Mouse (Mus musculus) liver, embryonic 16.5 days (tissue): Measurements from ENCODE around the gene Serac1. TPM values are rescaled to one million over a fixed set of nuclear protein-coding genes. Genes with fewer than 3 reads are reported as not detected.

Source experiments
- ATAC-seq: fragments of 200-750 bp; cut with Nextera tagmentation; 2 replicates; pipeline ENCODE4 v1.8.0; 2017; ENCODE audit warnings: low read depth, mild to moderate bottlenecking, moderate number of reproducible peaks, moderate library complexity
- H3K27ac ChIP-seq: fragments of 300-500 bp; sonication (generic); 2 replicates; pipeline ENCODE4 v1.5.1; 2014; ENCODE audit warnings: mild to moderate bottlenecking, low read length
- H3K27me3 ChIP-seq: fragments of 300-500 bp; sonication (generic); 2 replicates; pipeline ENCODE4 v1.6.1; 2014; ENCODE audit warnings: low read depth, low read length, mixed read lengths; ENCODE audit not compliant: control insufficient read depth, insufficient read depth
- H3K36me3 ChIP-seq: fragments of 300-500 bp; sonication (generic); 2 replicates; pipeline ENCODE4 v1.6.1; 2014; ENCODE audit warnings: mild to moderate bottlenecking; ENCODE audit not compliant: control insufficient read depth, insufficient read depth
- H3K4me1 ChIP-seq: fragments of 300-500 bp; sonication (generic); 2 replicates; pipeline ENCODE4 v1.6.1; 2014; ENCODE audit warnings: low read depth, low read length, mixed read lengths; ENCODE audit not compliant: control insufficient read depth
- H3K4me2 ChIP-seq: fragments of 300-500 bp; sonication (generic); 2 replicates; pipeline ENCODE4 v1.6.1; 2014; ENCODE audit warnings: low read depth, low read length, mixed read lengths
- H3K4me3 ChIP-seq: fragments of 300-500 bp; sonication (generic); 2 replicates; pipeline ENCODE4 v1.5.1; 2014; ENCODE audit warnings: low read depth, mild to moderate bottlenecking, low read length
- H3K9ac ChIP-seq: fragments of 300-500 bp; sonication (generic); 2 replicates; pipeline ENCODE4 v1.6.1; 2014; ENCODE audit warnings: low read depth, low read length
- H3K9me3 ChIP-seq: fragments of 300-500 bp; sonication (generic); replicated peaks from 2 replicates; pipeline ENCODE4 v1.6.1; 2016; ENCODE audit warnings: low read length; ENCODE audit not compliant: control insufficient read depth
- WGBS: fragments of 180-500 bp; shearing (Covaris S2); extraction: QIAGEN DNeasy Blood & Tissue Kit; methylation state at CpG from one replicate; pipeline ENCODE4 v1.1.7; 2014; ENCODE audit not compliant: insufficient replicate concordance; 5-methylcytosine and 5-hydroxymethylcytosine counted together
- polyA plus RNA-seq: library from polyadenylated mRNA; unstranded; fragments of >200 nt; fragmentation: Nextera tagmentation; extraction: Ambion mirVana; gene quantifications from 2 replicates; pipeline ENCODE4 v1.2.1, GENCODE M21; 2015

Serac1 gene
- polyA plus RNA-seq, 1 experiment from 2014 or later: 1.0 TPM

GRCm38 (mm10) chr17:6005246-6005637 is 74.3 kb downstream of the Serac1 start:
- Histone ChIP-seq H3K9ac (no peak overlapping the region), H3K27ac (no peak overlapping the region), H3K4me3 (no peak overlapping the region), H3K36me3 (no peaks in the 10 kb centered on the region), H3K9me3 (no peaks in the 10 kb centered on the region), H3K27me3 (no peaks in the 10 kb centered on the region), H3K4me1 (peaks cover 9% of the 10 kb centered on the region), H3K4me2 (no peak overlapping the region)
- WGBS: 16% methylated on average over 14 of the region's 14 CpGs
- ATAC-seq: peak; percentile 67

- Histone ChIP-seq H3K27me3 (no peaks in the 10 kb centered on the region), H3K36me3 (no peaks in the 10 kb centered on the region), H3K9ac (no peak overlapping the region), H3K27ac (no peak overlapping the region), H3K4me3 (no peak overlapping the region), H3K4me2 (no peak overlapping the region), H3K9me3 (no peaks in the 10 kb centered on the region), H3K4me1 (peaks cover 9% of the 10 kb centered on the region)
- 38% methylated on average over 6 of the region's 6 CpGs for WGBS
- no peak for ATAC-seq
Measured at GRCm38 (mm10) chr17:6003661-6004060, 75.9 kb downstream of the Serac1 start.

GRCm38 (mm10) chr17:6002563-6002962 is 77.0 kb downstream of the Serac1 start:
- Histone ChIP-seq H3K27ac (no peak overlapping the region), H3K9me3 (no peaks in the 10 kb centered on the region), H3K4me2 (no peak overlapping the region), H3K27me3 (no peaks in the 10 kb centered on the region), H3K9ac (no peak overlapping the region), H3K4me1 (peaks cover 9% of the 10 kb centered on the region), H3K4me3 (no peak overlapping the region), H3K36me3 (no peaks in the 10 kb centered on the region)
- no peak for ATAC-seq
- 69% methylated on average over 6 of the region's 6 CpGs for WGBS

DNA sequence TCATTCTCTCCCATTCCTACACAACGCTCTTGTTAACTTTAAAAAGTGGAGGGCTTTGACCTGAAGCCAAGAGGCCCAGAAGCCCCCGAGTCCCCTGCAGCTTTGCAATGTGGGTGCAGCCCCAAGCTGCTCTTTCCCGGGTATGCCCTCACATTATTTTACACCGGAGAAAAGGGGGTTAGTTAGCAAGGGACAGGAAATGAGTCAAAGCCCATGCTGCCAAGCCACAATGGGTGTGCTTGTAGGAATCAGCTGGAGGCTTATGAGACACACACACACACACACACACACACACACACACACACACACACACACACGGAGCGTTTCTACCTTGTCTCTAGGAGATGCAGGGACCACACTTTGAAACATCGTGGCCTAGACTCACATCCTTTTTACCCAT is 77.7 kb downstream of the Serac1 start:
- H3K27me3 ChIP-seq: no peaks in the 10 kb centered on the region
- H3K4me3 ChIP-seq: no peak overlapping the region
- ATAC-seq: no peak
- H3K36me3 ChIP-seq: no peaks in the 10 kb centered on the region
- peaks cover 9% of the 10 kb centered on the region for H3K4me1 ChIP-seq
- no peak overlapping the region for H3K4me2 ChIP-seq
- H3K9me3 ChIP-seq: no peaks in the 10 kb centered on the region
- H3K9ac ChIP-seq: no peak overlapping the region
- H3K27ac ChIP-seq: no peak overlapping the region
- 37% methylated on average over 7 of the region's 7 CpGs for WGBS

DNA sequence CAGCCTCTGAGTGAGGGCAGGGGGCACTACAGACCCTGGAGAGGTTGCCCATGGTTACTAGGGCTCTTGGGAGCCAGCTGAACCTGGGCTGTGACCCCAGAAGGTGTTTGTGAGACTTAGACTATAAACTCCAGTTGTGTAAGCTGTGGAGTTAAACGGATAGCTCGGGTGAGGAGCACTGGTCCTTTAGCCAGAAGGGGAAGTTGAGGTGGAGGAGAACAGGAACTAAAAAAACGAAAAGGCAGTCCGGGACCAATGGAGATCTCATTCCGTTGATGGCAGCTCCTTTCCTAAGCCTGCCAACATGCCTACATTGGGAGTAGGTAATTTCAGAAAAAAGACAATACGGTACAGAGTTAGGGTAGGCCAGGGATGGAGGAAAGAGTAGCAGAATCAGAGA is 78.2 kb downstream of the Serac1 start:
- peaks cover 9% of the 10 kb centered on the region for H3K4me1 ChIP-seq
- 30% methylated on average over 6 of the region's 6 CpGs for WGBS

GRCm38 (mm10) chr17:6000864-6001319 is 78.6 kb downstream of the Serac1 start:
- Histone ChIP-seq H3K27ac (no peak overlapping the region), H3K4me1 (peaks cover 7% of the 10 kb centered on the region), H3K4me2 (no peak overlapping the region), H3K4me3 (no peak overlapping the region), H3K27me3 (no peaks in the 10 kb centered on the region), H3K36me3 (no peaks in the 10 kb centered on the region), H3K9ac (no peak overlapping the region), H3K9me3 (no peaks in the 10 kb centered on the region)
- ATAC-seq: no peak
- 67% methylated on average over 8 of the region's 8 CpGs for WGBS

More for the DNA sequence above, 78.2 kb downstream of the Serac1 start:
- H3K4me2 ChIP-seq: no peak overlapping the region
- ATAC-seq: no peak
- no peak overlapping the region for H3K4me3 ChIP-seq
- no peaks in the 10 kb centered on the region for H3K9me3 ChIP-seq
- no peak overlapping the region for H3K9ac ChIP-seq
- H3K27ac ChIP-seq: no peak overlapping the region
- no peaks in the 10 kb centered on the region for H3K27me3 ChIP-seq
- H3K36me3 ChIP-seq: no peaks in the 10 kb centered on the region

DNA sequence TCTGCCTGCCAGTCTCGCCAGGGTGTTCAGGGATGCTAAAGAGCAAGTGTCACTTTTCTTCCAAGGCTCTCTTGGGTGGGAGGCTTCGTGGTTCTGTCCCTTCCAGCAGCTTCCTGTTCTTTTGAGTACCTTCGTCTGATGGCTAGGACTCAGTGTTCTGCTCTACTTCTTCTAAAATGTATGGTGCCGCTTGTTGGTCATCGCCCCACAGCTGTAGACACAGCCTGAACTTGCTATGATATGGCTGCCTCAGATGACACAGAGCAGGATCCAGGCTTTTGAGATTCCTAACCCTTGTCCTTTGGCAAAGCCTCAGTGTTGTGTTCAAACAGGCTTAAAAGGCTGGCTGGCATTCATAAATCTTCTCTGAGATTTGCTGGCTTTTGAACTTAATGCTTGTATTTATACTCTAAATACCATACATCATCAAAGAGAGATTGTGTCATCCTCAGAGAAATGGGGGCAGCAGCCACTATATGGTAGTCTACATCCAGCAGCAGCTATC is 80.5 kb downstream of the Serac1 start:
- H3K4me2 ChIP-seq: no peak overlapping the region
- H3K4me1 ChIP-seq: no peaks in the 10 kb centered on the region
- H3K9me3 ChIP-seq: no peaks in the 10 kb centered on the region
- WGBS: 42% methylated on average over 5 of the region's 5 CpGs
- H3K9ac ChIP-seq: no peak overlapping the region
- ATAC-seq: no peak
- H3K27ac ChIP-seq: no peak overlapping the region
- no peak overlapping the region for H3K4me3 ChIP-seq
- H3K36me3 ChIP-seq: no peaks in the 10 kb centered on the region
- H3K27me3 ChIP-seq: no peaks in the 10 kb centered on the region

GRCm38 (mm10) chr17:5998235-5998500 is 81.4 kb downstream of the Serac1 start:
- Histone ChIP-seq H3K9me3 (no peaks in the 10 kb centered on the region), H3K9ac (no peak overlapping the region), H3K27ac (no peak overlapping the region), H3K4me3 (no peak overlapping the region), H3K4me1 (no peaks in the 10 kb centered on the region), H3K36me3 (no peaks in the 10 kb centered on the region), H3K27me3 (no peaks in the 10 kb centered on the region), H3K4me2 (no peak overlapping the region)
- ATAC-seq: no peak

- WGBS: 60% methylated on average over 16 of the region's 16 CpGs
- no peak overlapping the region for H3K9ac ChIP-seq
- no peak overlapping the region for H3K4me2 ChIP-seq
- no peak for ATAC-seq
- no peaks in the 10 kb centered on the region for H3K9me3 ChIP-seq
- H3K36me3 ChIP-seq: no peaks in the 10 kb centered on the region
- H3K27ac ChIP-seq: no peak overlapping the region
- H3K27me3 ChIP-seq: no peaks in the 10 kb centered on the region
- H3K4me3 ChIP-seq: no peak overlapping the region
- no peaks in the 10 kb centered on the region for H3K4me1 ChIP-seq
Measured at GRCm38 (mm10) chr17:5997380-5998234, 81.9 kb downstream of the Serac1 start.
